Mouse (Mus musculus) lung, embryonic 14.5 days (tissue): Measurements from ENCODE around the gene Pmfbp1. TPM values are rescaled to one million over a fixed set of nuclear protein-coding genes. Genes with fewer than 3 reads are reported as not detected.

ENCODE experiments used
- ATAC-seq: fragments of 200-750 bp; cut with Nextera tagmentation; 2 replicates; pipeline ENCODE4 v1.8.0; 2017; ENCODE audit warnings: mild to moderate bottlenecking, moderate TSS enrichment, moderate library complexity; ENCODE audit not compliant: insufficient read depth
- DNase-seq: peaks from one replicate; pipeline ENCODE4 v3.0.0-alpha.2; 2015
- H3K27ac ChIP-seq: fragments of 300-500 bp; sonication (generic); 2 replicates; pipeline ENCODE4 v1.5.1; 2014; ENCODE audit warnings: low read depth, mild to moderate bottlenecking, moderate library complexity
- H3K27me3 ChIP-seq: fragments of 300-500 bp; sonication (generic); 2 replicates; pipeline ENCODE4 v1.6.1; 2014; ENCODE audit warnings: low read length, control low read depth; ENCODE audit not compliant: insufficient read depth
- H3K36me3 ChIP-seq: fragments of 300-500 bp; sonication (generic); 2 replicates; pipeline ENCODE4 v1.6.1; 2014; ENCODE audit warnings: control low read depth; ENCODE audit not compliant: insufficient read depth
- H3K4me1 ChIP-seq: fragments of 300-500 bp; sonication (generic); 2 replicates; pipeline ENCODE4 v1.6.1; 2014; ENCODE audit warnings: antibody characterized with exemption, control low read depth; ENCODE audit not compliant: insufficient read depth
- H3K4me2 ChIP-seq: fragments of 300-500 bp; sonication (generic); 2 replicates; pipeline ENCODE4 v1.6.1; 2014; ENCODE audit warnings: mild to moderate bottlenecking
- H3K4me3 ChIP-seq: fragments of 300-500 bp; sonication (generic); 2 replicates; pipeline ENCODE4 v1.5.1; 2014; ENCODE audit warnings: low read depth, low read length
- H3K9ac ChIP-seq: fragments of 300-500 bp; sonication (generic); 2 replicates; pipeline ENCODE4 v1.6.1; 2014
- H3K9me3 ChIP-seq: fragments of 300-500 bp; sonication (generic); 2 replicates; pipeline ENCODE4 v1.6.1; 2016; ENCODE audit warnings: low read depth, low read length, control low read depth
- CTCF ChIP-seq: IDR thresholded peaks from 2 replicates; pipeline ENCODE4 v1.5.1; 2016; ENCODE audit warnings: antibody characterized with exemption, low read depth
- WGBS: fragments of 180-500 bp; shearing (Covaris S2); extraction: QIAGEN DNeasy Blood & Tissue Kit; methylation state at CpG from one replicate; pipeline ENCODE4 v1.1.7; 2014; 5-methylcytosine and 5-hydroxymethylcytosine counted together
- polyA plus RNA-seq: library from polyadenylated mRNA; unstranded; fragments of >200 nt; fragmentation: Nextera tagmentation; extraction: Ambion mirVana; gene quantifications from 2 replicates; pipeline ENCODE4 v1.2.1, GENCODE M21; 2014

Gene Pmfbp1
- polyA plus RNA-seq, 1 experiment from 2014 or later: 0.08 TPM

- no peak for DNase-seq
These were observed 19.2 kb upstream of the Pmfbp1 start for GRCm38 (mm10) chr8:109474442-109475121.

GRCm38 (mm10) chr8:109475436-109475835, 18.4 kb upstream of the Pmfbp1 start:
- no peak overlapping the region for H3K4me3 ChIP-seq
- no peaks in the 10 kb centered on the region for H3K4me1 ChIP-seq
- H3K9me3 ChIP-seq: no peaks in the 10 kb centered on the region
- no peaks in the 10 kb centered on the region for H3K27me3 ChIP-seq
- ATAC-seq (no peak), DNase-seq (no peak)
- H3K4me2 ChIP-seq: no peak overlapping the region
- WGBS: 69% methylated on average over 4 of the region's 4 CpGs
- H3K36me3 ChIP-seq: no peaks in the 10 kb centered on the region
- TF ChIP-seq CTCF: no peak
- no peak overlapping the region for H3K27ac ChIP-seq
- no peak overlapping the region for H3K9ac ChIP-seq

More at GRCm38 (mm10) chr8:109474442-109475121, 19.2 kb upstream of the Pmfbp1 start:
- no peak for TF ChIP-seq CTCF
- ATAC-seq: no peak
- no peak overlapping the region for H3K9ac ChIP-seq
- H3K27ac ChIP-seq: no peak overlapping the region
- no peaks in the 10 kb centered on the region for H3K36me3 ChIP-seq
- no peak overlapping the region for H3K4me3 ChIP-seq
- H3K4me2 ChIP-seq: no peak overlapping the region
- 56% methylated on average over 14 of the region's 14 CpGs for WGBS
- H3K27me3 ChIP-seq: no peaks in the 10 kb centered on the region
- no peaks in the 10 kb centered on the region for H3K4me1 ChIP-seq
- no peaks in the 10 kb centered on the region for H3K9me3 ChIP-seq

GRCm38 (mm10) chr8:109478586-109478985, 15.2 kb upstream of the Pmfbp1 start:
- no peak overlapping the region for H3K27ac ChIP-seq
- no peaks in the 10 kb centered on the region for H3K4me1 ChIP-seq
- no peaks in the 10 kb centered on the region for H3K9me3 ChIP-seq
- WGBS: 59% methylated on average over 6 of the region's 6 CpGs
- no peak overlapping the region for H3K9ac ChIP-seq
- no peak overlapping the region for H3K4me3 ChIP-seq
- ATAC-seq (no peak), DNase-seq (no peak)
- TF ChIP-seq CTCF: no peak
- no peaks in the 10 kb centered on the region for H3K36me3 ChIP-seq
- no peak overlapping the region for H3K4me2 ChIP-seq
- no peaks in the 10 kb centered on the region for H3K27me3 ChIP-seq

- WGBS: 66% methylated on average over 11 of the region's 11 CpGs
- Histone ChIP-seq H3K9ac (no peak overlapping the region), H3K4me2 (no peak overlapping the region), H3K9me3 (no peaks in the 10 kb centered on the region), H3K27me3 (no peaks in the 10 kb centered on the region), H3K4me1 (no peaks in the 10 kb centered on the region), H3K27ac (no peak overlapping the region), H3K36me3 (no peaks in the 10 kb centered on the region), H3K4me3 (no peak overlapping the region)
- ATAC-seq (no peak), DNase-seq (no peak)
- TF ChIP-seq CTCF: no peak
These were observed 9.1 kb upstream of the Pmfbp1 start for GRCm38 (mm10) chr8:109484741-109485140.

GRCm38 (mm10) chr8:109485530-109485929, 8.3 kb upstream of the Pmfbp1 start:
- no peaks in the 10 kb centered on the region for H3K36me3 ChIP-seq
- no peaks in the 10 kb centered on the region for H3K4me1 ChIP-seq
- WGBS: 15% methylated on average over 6 of the region's 6 CpGs

GRCm38 (mm10) chr8:109492785-109493184, 1.0 kb upstream of the Pmfbp1 start:
- no peak for DNase-seq
- Histone ChIP-seq H3K4me1 (no peaks in the 10 kb centered on the region), H3K9ac (no peak overlapping the region), H3K9me3 (no peaks in the 10 kb centered on the region), H3K27ac (no peak overlapping the region), H3K4me2 (no peak overlapping the region), H3K36me3 (no peaks in the 10 kb centered on the region), H3K4me3 (no peak overlapping the region), H3K27me3 (no peaks in the 10 kb centered on the region)
- whole genome bisulfite sequencing: 68% methylated on average over 6 of the region's 6 CpGs
- no peak for ATAC-seq
- no peak for TF ChIP-seq CTCF

More at GRCm38 (mm10) chr8:109485530-109485929, 8.3 kb upstream of the Pmfbp1 start:
- Histone ChIP-seq H3K9me3 (no peaks in the 10 kb centered on the region), H3K27me3 (no peaks in the 10 kb centered on the region), H3K9ac (no peak overlapping the region; the same call in 1 of the 2 replicates), H3K4me3 (no peak overlapping the region), H3K4me2 (no peak overlapping the region), H3K27ac (no peak overlapping the region)
- ATAC-seq (no peak), DNase-seq (peak; percentile 36)
- TF ChIP-seq CTCF: no peak

- Histone ChIP-seq H3K36me3 (no peaks in the 10 kb centered on the region), H3K9me3 (no peaks in the 10 kb centered on the region), H3K4me1 (no peaks in the 10 kb centered on the region), H3K27me3 (no peaks in the 10 kb centered on the region), H3K4me3 (no peak overlapping the region), H3K4me2 (no peak overlapping the region), H3K9ac (no peak overlapping the region), H3K27ac (no peak overlapping the region)
- WGBS: 52% methylated on average over 2 of the region's 2 CpGs
- ATAC-seq (no peak), DNase-seq (no peak)
- TF ChIP-seq CTCF: no peak
These were observed 774 bp downstream of the Pmfbp1 start for GRCm38 (mm10) chr8:109494601-109495000.
